8 mouse cellular contexts compared by ENCODE assay signal in genomic region chr13:28953581-28953991, GRCm38 (mm10). TPM values are rescaled to one million over a fixed set of nuclear protein-coding genes. Genes with fewer than 3 reads are reported as not detected.
DNase-seq lines count a peak whose midpoint lies in the region; ATAC-seq and TF ChIP-seq lines count a peak whose summit lies in the region.

TSS of gene Sox4 (minus strand) at chr13:28953713.

- 0% methylated on average over 19 of the region's 19 CpGs for WGBS in forebrain, embryonic 16.5 days
- under 1% methylated on average over 19 of the region's 19 CpGs for WGBS in liver, postnatal 0 days (ENCODE audit: insufficient replicate concordance)
- under 1% methylated on average over 19 of the region's 19 CpGs for WGBS in neural tube, embryonic 14.5 days

- peak within 1 kb of the TSS; percentile 53 for H3K4me2 ChIP-seq in forebrain, embryonic 16.5 days (ENCODE audit: low read length)
- peak within 1 kb of the TSS; percentile 69 for H3K4me2 ChIP-seq in liver, postnatal 0 days (ENCODE audit: low read depth, low read length)
- peak within 1 kb of the TSS; percentile 49 for H3K4me2 ChIP-seq in neural tube, embryonic 14.5 days (ENCODE audit: low read depth, low read length)

- no peaks in the 10 kb centered on the region for H3K27me3 ChIP-seq in ES-Bruce4 (ENCODE audit: control insufficient read depth, insufficient read depth, low read length, poor library complexity, severe bottlenecking)
- no peaks in the 10 kb centered on the region for H3K27me3 ChIP-seq in forebrain, embryonic 16.5 days (replicated peaks; ENCODE audit: control insufficient read depth, insufficient read depth, low read length)
- H3K27me3 ChIP-seq in liver, postnatal 0 days (ENCODE audit: insufficient read depth, low read length): peaks cover 33% of the 10 kb centered on the region
- peaks cover 2% of the 10 kb centered on the region; the same call in 1 of the 2 replicates for H3K27me3 ChIP-seq in neural tube, embryonic 14.5 days (ENCODE audit: control insufficient read depth, insufficient read depth, low read length)

- TF ChIP-seq POLR2A in ES-Bruce4 (IDR thresholded peaks at IDR 0.05; ENCODE audit: insufficient read depth, low read length): peak; percentile 55

- peak within 1 kb of the TSS; percentile 82 for H3K4me3 ChIP-seq in ES-Bruce4 (ENCODE audit: low read depth, low read length)
- peak within 1 kb of the TSS; percentile 97 for H3K4me3 ChIP-seq in forebrain, embryonic 16.5 days (replicated peaks; ENCODE audit: low read length)
- H3K4me3 ChIP-seq in liver, postnatal 0 days (ENCODE audit: low read depth, low read length): peak within 1 kb of the TSS; percentile 60
- peak within 1 kb of the TSS; percentile 91 for H3K4me3 ChIP-seq in neural tube, embryonic 14.5 days (ENCODE audit: low read depth, low read length)

- peak within 1 kb of the TSS; percentile 77 for H3K9ac ChIP-seq in ES-Bruce4 (ENCODE audit: low read depth, poor library complexity, severe bottlenecking)
- peak within 1 kb of the TSS; percentile 100 for H3K9ac ChIP-seq in forebrain, embryonic 16.5 days (replicated peaks; ENCODE audit: low read depth, low read length)
- H3K9ac ChIP-seq in liver, postnatal 0 days (replicated peaks): peak within 1 kb of the TSS; percentile 67
- peak within 1 kb of the TSS; percentile 100 for H3K9ac ChIP-seq in neural tube, embryonic 14.5 days (replicated peaks; ENCODE audit: low read depth, low read length)

- H3K9me3 ChIP-seq in ES-Bruce4 (replicated peaks; ENCODE audit: control insufficient read depth, insufficient read depth, low read length, poor library complexity, severe bottlenecking): no peaks in the 10 kb centered on the region
- no peaks in the 10 kb centered on the region for H3K9me3 ChIP-seq in forebrain, embryonic 16.5 days (ENCODE audit: control insufficient read depth, low read length)
- H3K9me3 ChIP-seq in liver, postnatal 0 days (ENCODE audit: low read length): no peaks in the 10 kb centered on the region
- no peaks in the 10 kb centered on the region for H3K9me3 ChIP-seq in neural tube, embryonic 14.5 days (ENCODE audit: control insufficient read depth, low read length)

- ATAC-seq in forebrain, embryonic 16.5 days: peak; percentile 90
- peak; percentile 67 for ATAC-seq in liver, postnatal 0 days
- peak; percentile 91 for ATAC-seq in neural tube, embryonic 14.5 days (ENCODE audit: low read depth)

- TF ChIP-seq EP300 in ES-Bruce4 (IDR thresholded peaks at IDR 0.05; ENCODE audit: insufficient read depth, low read depth, low read length): no peak
- peak; percentile 47; the same call in 1 of the 2 replicates for TF ChIP-seq EP300 in liver, postnatal 0 days (IDR thresholded peaks at IDR 0.05; ENCODE audit: low read depth)

- TF ChIP-seq CTCF in ES-Bruce4 (IDR thresholded peaks at IDR 0.05; ENCODE audit: low read depth, low read length): no peak
- no peak for TF ChIP-seq CTCF in liver, postnatal 0 days (IDR thresholded peaks at IDR 0.05; ENCODE audit: low read depth)

- peak; percentile 75 for DNase-seq in cerebellum, adult 11 months
- peak; percentile 94 for DNase-seq in heart, postnatal 25 days (ENCODE audit: low spot score)
- peak; percentile 93 for DNase-seq in layer of hippocampus, adult 11-12 months (ENCODE audit: low spot score)
- DNase-seq in liver, postnatal 0 days: peak; percentile 84
- peak; percentile 98 for DNase-seq in testis, postnatal 10 days (ENCODE audit: low spot score)

- intact Hi-C loops in heart, postnatal 25 days (cut with DNase I): loop anchor here (5.0 kb wide), 5 partner anchors 236 to 1029 kb away; no protein-coding TSS in a partner anchor

- H3K36me3 ChIP-seq in ES-Bruce4 (ENCODE audit: control insufficient read depth, insufficient read depth, low read length, poor library complexity, severe bottlenecking): no peaks in the 10 kb centered on the region
- H3K36me3 ChIP-seq in forebrain, embryonic 16.5 days (ENCODE audit: control insufficient read depth, insufficient read depth): no peaks in the 10 kb centered on the region
- H3K36me3 ChIP-seq in liver, postnatal 0 days (replicated peaks; ENCODE audit: insufficient read depth, low read length): no peaks in the 10 kb centered on the region
- H3K36me3 ChIP-seq in neural tube, embryonic 14.5 days (ENCODE audit: control insufficient read depth, insufficient read depth, low read length): no peaks in the 10 kb centered on the region

- H3K4me1 ChIP-seq in ES-Bruce4 (ENCODE audit: control insufficient read depth, insufficient read depth, low read length): peaks cover 1% of the 10 kb centered on the region
- peaks cover 12% of the 10 kb centered on the region for H3K4me1 ChIP-seq in forebrain, embryonic 16.5 days (replicated peaks; ENCODE audit: control insufficient read depth, insufficient read depth, low read length)
- peaks cover 16% of the 10 kb centered on the region for H3K4me1 ChIP-seq in liver, postnatal 0 days (ENCODE audit: insufficient read depth)
- no peaks in the 10 kb centered on the region for H3K4me1 ChIP-seq in neural tube, embryonic 14.5 days (ENCODE audit: control insufficient read depth, insufficient read depth, low read length)

- no peak within 1 kb of the TSS for H3K27ac ChIP-seq in ES-Bruce4 (ENCODE audit: insufficient read depth, low read length)
- peak within 1 kb of the TSS; percentile 100 for H3K27ac ChIP-seq in forebrain, embryonic 16.5 days (ENCODE audit: low read length)
- H3K27ac ChIP-seq in liver, postnatal 0 days (ENCODE audit: low read depth): peak within 1 kb of the TSS; percentile 77
- peak within 1 kb of the TSS; percentile 100 for H3K27ac ChIP-seq in neural tube, embryonic 14.5 days (ENCODE audit: low read depth, low read length)

RNA-seq across cellular contexts. Expression of gene Sox4, which starts in this region (rescaled TPM):
- polyA plus RNA-seq in ES-Bruce4 (2011; ENCODE audit: insufficient read depth, insufficient read length, low read depth, missing spikeins): 31.3 and 32.6 TPM in 2 replicates
- 224 and 276 TPM in 2 replicates for polyA plus RNA-seq in forebrain, embryonic 16.5 days (2015; fragmentation: Nextera tagmentation; extraction: Ambion mirVana)
- 10 to 100 TPM; 21.3 to 41.6 TPM for total RNA-seq in heart, postnatal 25 days (2021)
- polyA plus RNA-seq in liver, postnatal 0 days (2015; fragmentation: Nextera tagmentation; extraction: Ambion mirVana): 3.6 and 4.1 TPM in 2 replicates
- 157 and 188 TPM in 2 replicates for polyA plus RNA-seq in neural tube, embryonic 14.5 days (2014; fragmentation: Nextera tagmentation; extraction: Ambion mirVana)
